Mouse (Mus musculus): ENCODE measurements at regions not wholly inside any gene's neighbourhood (a gene's known extent, or its start where the extent isn't known, plus 50 kb on each side); places are given as distances from the start of the nearest gene placed in this dataset.
A peak's percentile ranks its signal among the peaks of the same experiment; 100 is the strongest.

- DNase-seq: no peak
Observed at GRCm38 (mm10) chr12:25771856-25772255, 643.2 kb downstream of the Rnf144a start.

- peak; percentile 34 for DNase-seq
Observed at GRCm38 (mm10) chr12:25768644-25769043, 646.4 kb downstream of the Rnf144a start.

- DNase-seq: no peak
Observed at GRCm38 (mm10) chr12:25763061-25763460, 652.0 kb downstream of the Rnf144a start.

GRCm38 (mm10) chr12:25757014-25757413 is 658.0 kb downstream of the Rnf144a start:
- DNase-seq: peak; percentile 43

- DNase-seq: no peak
Observed at GRCm38 (mm10) chr12:25733801-25734200, 636.9 kb upstream of the Id2 start.

- no peak for DNase-seq
Observed at GRCm38 (mm10) chr12:25725774-25726173, 628.8 kb upstream of the Id2 start.

GRCm38 (mm10) chr12:25711186-25711585 is 614.2 kb upstream of the Id2 start:
- DNase-seq: no peak

- DNase-seq: no peak
Observed at GRCm38 (mm10) chr12:25703023-25703400, 606.1 kb upstream of the Id2 start.

GRCm38 (mm10) chr12:25702176-25703022 is 605.5 kb upstream of the Id2 start:
- no peak for DNase-seq

GRCm38 (mm10) chr12:25687063-25687462 is 590.1 kb upstream of the Id2 start:
- no peak for DNase-seq

- DNase-seq: no peak
Observed at GRCm38 (mm10) chr12:25676631-25677030, 579.7 kb upstream of the Id2 start.

GRCm38 (mm10) chr12:25668336-25668735 is 571.4 kb upstream of the Id2 start:
- DNase-seq: no peak

GRCm38 (mm10) chr12:25654456-25654855 is 557.5 kb upstream of the Id2 start:
- no peak for DNase-seq

GRCm38 (mm10) chr12:25650237-25650636 is 553.3 kb upstream of the Id2 start:
- DNase-seq: no peak

GRCm38 (mm10) chr12:25628081-25628480 is 531.1 kb upstream of the Id2 start:
- no peak for DNase-seq

- no peak for DNase-seq
Observed at GRCm38 (mm10) chr12:25625858-25626257, 528.9 kb upstream of the Id2 start.

- DNase-seq: no peak
Observed at GRCm38 (mm10) chr12:25623449-25623848, 526.5 kb upstream of the Id2 start.

GRCm38 (mm10) chr12:25621142-25621541 is 524.2 kb upstream of the Id2 start:
- peak; percentile 54 for DNase-seq

- DNase-seq: no peak
Observed at GRCm38 (mm10) chr12:25617521-25617920, 520.6 kb upstream of the Id2 start.

- no peak for DNase-seq
Observed at GRCm38 (mm10) chr12:25615377-25615776, 518.4 kb upstream of the Id2 start.

- no peak for DNase-seq
Observed at GRCm38 (mm10) chr12:25613473-25613872, 516.5 kb upstream of the Id2 start.

GRCm38 (mm10) chr12:25609045-25609444 is 512.1 kb upstream of the Id2 start:
- no peak for DNase-seq

- no peak for DNase-seq
Observed at GRCm38 (mm10) chr12:25605396-25605795, 508.5 kb upstream of the Id2 start.

- no peak for DNase-seq
Observed at GRCm38 (mm10) chr12:25590262-25590661, 493.3 kb upstream of the Id2 start.

GRCm38 (mm10) chr12:25585746-25586145 is 488.8 kb upstream of the Id2 start:
- DNase-seq: no peak
